Mouse (Mus musculus): ENCODE data around the gene Hbb-bh2. TPM values are rescaled to one million over a fixed set of nuclear protein-coding genes. Genes with fewer than 3 reads are reported as not detected.
A peak's percentile ranks its signal among the peaks of the same experiment; 100 is the strongest.
"Not testable (repeated sequence)": the region's sequence is repeated elsewhere in the genome, so short reads cannot be mapped to it uniquely, and the experiment has no call there.

Hbb-bh2 gene
- total RNA-seq (2021) = not detected
- long read RNA-seq, experiment 1 = 0 reads
- long read RNA-seq, experiment 2 = 0 reads

- DNase-seq (ENCODE audit: low spot score in 2 of 2) = no peak
Measured at GRCm38 (mm10) chr7:103840268-103840667, at the start of gene Hbb-bh2. Gene Hbb-bh2 (minus strand): TSS chr7:103840520.

- DNase-seq (ENCODE audit: low spot score in 2 of 2) = no peak
Measured at GRCm38 (mm10) chr7:103886152-103886551, 45.8 kb upstream of the Hbb-bh2 start, which contains the start of gene Olfr66. Gene Olfr66 (minus strand): TSS chr7:103886252.

- no peak for DNase-seq (ENCODE audit: low spot score in 2 of 2)
Measured at GRCm38 (mm10) chr7:103877093-103877492, 36.8 kb upstream of the Hbb-bh2 start.

GRCm38 (mm10) chr7:103874451-103874850, 34.1 kb upstream of the Hbb-bh2 start:
- no peak for DNase-seq (ENCODE audit: low spot score in 2 of 2)

- DNase-seq (ENCODE audit: low spot score in 2 of 2) = no peak
Measured at GRCm38 (mm10) chr7:103873064-103873463, 32.7 kb upstream of the Hbb-bh2 start.

GRCm38 (mm10) chr7:103870667-103871066, 30.3 kb upstream of the Hbb-bh2 start:
- no peak for DNase-seq (ENCODE audit: low spot score in 2 of 2)

- DNase-seq (ENCODE audit: low spot score in 2 of 2) = no peak
Measured at GRCm38 (mm10) chr7:103865716-103866115, 25.4 kb upstream of the Hbb-bh2 start.

- DNase-seq (ENCODE audit: low spot score in 2 of 2) = no peak
Measured at GRCm38 (mm10) chr7:103861531-103861930, 21.2 kb upstream of the Hbb-bh2 start.

- DNase-seq (ENCODE audit: low spot score in 2 of 2) = peak in 1 of 2 experiments; percentile 17
Measured at GRCm38 (mm10) chr7:103860855-103861254, 20.5 kb upstream of the Hbb-bh2 start.

GRCm38 (mm10) chr7:103859076-103859475, 18.8 kb upstream of the Hbb-bh2 start:
- DNase-seq (ENCODE audit: low spot score in 2 of 2) = no peak

- DNase-seq (ENCODE audit: low spot score in 2 of 2) = no peak
Measured at GRCm38 (mm10) chr7:103854669-103855068, 14.3 kb upstream of the Hbb-bh2 start.

GRCm38 (mm10) chr7:103853090-103853489, 12.8 kb upstream of the Hbb-bh2 start, which contains the start of gene Hbb-y:
Gene Hbb-y (minus strand): TSS chr7:103853216.
- no peak for DNase-seq (ENCODE audit: low spot score in 2 of 2)

GRCm38 (mm10) chr7:103844525-103845325, 4.4 kb upstream of the Hbb-bh2 start:
- DNase-seq (ENCODE audit: low spot score in 2 of 2) = no peak

GRCm38 (mm10) chr7:103843034-103843433, 2.7 kb upstream of the Hbb-bh2 start, which contains the start of gene Hbb-bh1:
Gene Hbb-bh1 (minus strand): TSS chr7:103843164.
- DNase-seq (ENCODE audit: low spot score in 2 of 2) = no peak

- no peak for DNase-seq (ENCODE audit: low spot score in 2 of 2)
Measured at GRCm38 (mm10) chr7:103827808-103828207, 12.5 kb downstream of the Hbb-bh2 start, which contains the start of gene Hbb-bs. Gene Hbb-bs (minus strand): TSS chr7:103828096.

GRCm38 (mm10) chr7:103827139-103827538, 13.2 kb downstream of the Hbb-bh2 start:
- DNase-seq (ENCODE audit: low spot score in 2 of 2) = not testable (repeated sequence)

GRCm38 (mm10) chr7:103826255-103826887, 13.9 kb downstream of the Hbb-bh2 start:
- no peak for DNase-seq (ENCODE audit: low spot score in 2 of 2)

- DNase-seq (ENCODE audit: low spot score in 2 of 2) = no peak
Measured at GRCm38 (mm10) chr7:103825536-103826254, 14.6 kb downstream of the Hbb-bh2 start.

GRCm38 (mm10) chr7:103824597-103824996, 15.7 kb downstream of the Hbb-bh2 start:
- DNase-seq (ENCODE audit: low spot score in 2 of 2) = no peak

GRCm38 (mm10) chr7:103815085-103815484, 25.2 kb downstream of the Hbb-bh2 start:
- not testable (repeated sequence) for DNase-seq (ENCODE audit: low spot score in 2 of 2)

GRCm38 (mm10) chr7:103813766-103814165, 26.6 kb downstream of the Hbb-bh2 start, which contains the start of gene Hbb-bt:
Gene Hbb-bt (minus strand): TSS chr7:103813996.
- no peak for DNase-seq (ENCODE audit: low spot score in 2 of 2)

Measured in gastrocnemius, postnatal 4 days (tissue).